Mouse (Mus musculus) limb, embryonic 14.5 days (tissue): ENCODE measurements around the gene Pygb. TPM values are rescaled to one million over a fixed set of nuclear protein-coding genes. Genes with fewer than 3 reads are reported as not detected.

ENCODE experiments used
- ATAC-seq: fragments of 200-750 bp; cut with Nextera tagmentation; 2 replicates; pipeline ENCODE4 v1.8.0; 2017; ENCODE audit warnings: low read depth, moderate number of reproducible peaks, moderate TSS enrichment; ENCODE audit not compliant: low FRiP score
- DNase-seq: peaks from one replicate; pipeline ENCODE4 v3.0.0-alpha.2; 2015; ENCODE audit warnings: low spot score
- H3K27ac ChIP-seq: fragments of 300-500 bp; sonication (generic); replicated peaks from 2 replicates; pipeline ENCODE4 v1.5.1; 2014; ENCODE audit warnings: low read depth, mild to moderate bottlenecking, low read length, moderate library complexity, mixed read lengths
- H3K27me3 ChIP-seq: fragments of 300-500 bp; sonication (generic); 2 replicates; pipeline ENCODE4 v1.6.1; 2014; ENCODE audit warnings: low read length, mixed read lengths; ENCODE audit not compliant: control insufficient read depth, insufficient read depth
- H3K36me3 ChIP-seq: fragments of 300-500 bp; sonication (generic); 2 replicates; pipeline ENCODE4 v1.6.1; 2014; ENCODE audit warnings: mild to moderate bottlenecking, low read length, moderate library complexity, mixed read lengths; ENCODE audit not compliant: control insufficient read depth, insufficient read depth
- H3K4me1 ChIP-seq: fragments of 300-500 bp; sonication (generic); 2 replicates; pipeline ENCODE4 v1.6.1; 2014; ENCODE audit warnings: antibody characterized with exemption, low read length, mixed read lengths; ENCODE audit not compliant: control insufficient read depth, insufficient read depth
- H3K4me2 ChIP-seq: fragments of 300-500 bp; sonication (generic); replicated peaks from 2 replicates; pipeline ENCODE4 v1.6.1; 2014; ENCODE audit warnings: low read depth, mild to moderate bottlenecking, low read length, moderate library complexity; ENCODE audit not compliant: severe bottlenecking
- H3K4me3 ChIP-seq: fragments of 300-500 bp; sonication (generic); replicated peaks from 2 replicates; pipeline ENCODE4 v1.5.1; 2014; ENCODE audit warnings: low read length
- H3K9ac ChIP-seq: fragments of 300-500 bp; sonication (generic); 2 replicates; pipeline ENCODE4 v1.6.1; 2014; ENCODE audit warnings: mild to moderate bottlenecking, low read depth, low read length, moderate library complexity; ENCODE audit not compliant: severe bottlenecking
- H3K9me3 ChIP-seq: fragments of 300-500 bp; sonication (generic); 2 replicates; pipeline ENCODE4 v1.6.1; 2016; ENCODE audit warnings: low read length; ENCODE audit not compliant: control insufficient read depth
- POLR2A ChIP-seq: fragments of 200-500 bp; IDR thresholded peaks from 2 replicates; pipeline ENCODE4 v1.8.0; 2012; ENCODE audit warnings: inconsistent platforms, mild to moderate bottlenecking, moderate library complexity, borderline replicate concordance; ENCODE audit not compliant: insufficient read depth, insufficient read length; ENCODE audit errors: extremely low read depth
- whole genome bisulfite sequencing: fragments of 180-500 bp; shearing (Covaris S2); extraction: QIAGEN DNeasy Blood & Tissue Kit; methylation state at CpG from one replicate; pipeline ENCODE4 v1.1.7; 2014; 5-methylcytosine and 5-hydroxymethylcytosine counted together
- polyA plus RNA-seq, 2 experiments: library from polyadenylated mRNA; depleted of rRNA in 1 of 2; stranded (reverse) in 1 of 2; unstranded in 1 of 2; fragments of >200 nt; fragmentation: Nextera tagmentation in 1 of 2; extraction: Ambion mirVana in 1 of 2; gene quantifications; 2 replicates each; pipeline versions ENCODE4 v1.2.1 to v1.2.3; 2012 to 2014

Pygb gene
- polyA plus RNA-seq, 2 experiments: 62.3 to 65.2 TPM

- Histone ChIP-seq H3K27me3 (no peaks in the 10 kb centered on the region), H3K27ac (no peak overlapping the region), H3K4me1 (no peaks in the 10 kb centered on the region), H3K9me3 (no peaks in the 10 kb centered on the region), H3K4me2 (no peak overlapping the region), H3K4me3 (no peak overlapping the region), H3K9ac (no peak overlapping the region), H3K36me3 (no peaks in the 10 kb centered on the region)
- no peak for TF ChIP-seq POLR2A
- no peak for ATAC-seq
- DNase-seq: no peak
Measured at GRCm38 (mm10) chr2:150855186-150855585, 68.7 kb downstream of the Pygb start.

DNA sequence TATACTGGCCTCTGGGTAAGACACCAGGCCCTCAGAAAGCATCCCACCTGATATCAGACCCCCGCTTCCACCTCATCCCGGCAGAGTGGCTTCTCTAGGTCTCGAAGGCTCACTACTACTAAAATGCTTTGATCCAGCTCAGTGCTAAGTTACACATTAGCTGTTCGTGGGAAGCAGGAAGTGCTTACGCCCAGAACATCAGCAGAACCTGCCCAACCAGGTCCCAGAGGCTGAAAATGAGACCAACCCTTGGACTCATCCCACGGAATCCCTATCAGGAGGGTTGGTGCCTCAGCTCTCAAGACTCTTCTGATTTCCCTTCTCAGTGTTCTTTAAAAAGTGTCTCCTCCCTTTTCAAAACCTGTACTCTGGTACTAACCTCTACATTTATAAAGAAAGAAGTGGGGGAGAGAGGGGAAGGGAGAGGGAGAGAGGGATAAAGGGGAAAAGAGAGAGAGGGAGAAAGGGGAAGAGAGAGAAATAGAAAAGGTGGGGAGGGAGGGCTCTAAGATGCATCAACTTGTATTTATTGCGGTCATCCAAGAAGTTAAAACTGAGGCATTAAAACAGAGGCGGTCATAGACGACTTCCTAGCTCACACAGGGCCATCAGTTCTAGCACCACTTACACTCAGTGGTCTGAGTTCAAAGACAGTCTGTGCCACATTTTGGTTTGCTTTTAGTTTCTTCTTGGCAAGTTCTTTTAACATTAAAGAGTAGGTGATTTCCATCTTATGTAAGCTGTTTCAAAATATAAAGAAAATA is 72.4 kb downstream of the Pygb start:
- Histone ChIP-seq H3K4me3 (no peak overlapping the region), H3K9me3 (no peaks in the 10 kb centered on the region), H3K27ac (no peak overlapping the region), H3K4me2 (no peak overlapping the region), H3K27me3 (no peaks in the 10 kb centered on the region), H3K36me3 (no peaks in the 10 kb centered on the region), H3K9ac (no peak overlapping the region), H3K4me1 (no peaks in the 10 kb centered on the region)
- DNase-seq (no peak), ATAC-seq (no peak)
- WGBS: 79% methylated on average over 9 of the region's 9 CpGs
- no peak for TF ChIP-seq POLR2A

GRCm38 (mm10) chr2:150859709-150860470 is 73.4 kb downstream of the Pygb start:
- 78% methylated on average over 11 of the region's 11 CpGs for WGBS
- no peak for TF ChIP-seq POLR2A
- DNase-seq: no peak

DNA sequence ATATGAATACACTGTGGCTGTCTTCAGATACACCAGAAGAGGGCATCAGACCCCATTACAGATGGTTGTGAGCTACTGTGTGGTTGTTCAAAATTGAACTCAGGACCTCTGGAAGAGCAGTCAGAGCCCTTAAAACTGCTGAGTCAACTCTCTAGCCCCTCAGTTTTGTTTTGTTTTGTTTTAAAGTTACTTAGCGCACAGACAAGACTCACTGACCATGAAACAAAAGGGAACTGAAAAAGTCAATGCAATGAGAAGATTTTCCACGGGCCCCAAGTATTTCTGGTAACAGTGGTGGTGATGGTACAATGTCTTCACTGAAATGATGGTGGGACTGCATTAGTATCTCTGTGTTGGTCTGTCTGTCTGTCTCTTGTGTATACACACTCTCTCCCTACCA is 74.6 kb downstream of the Pygb start:
- Histone ChIP-seq H3K9ac (no peak overlapping the region), H3K27me3 (no peaks in the 10 kb centered on the region), H3K27ac (no peak overlapping the region), H3K36me3 (no peaks in the 10 kb centered on the region), H3K9me3 (no peaks in the 10 kb centered on the region), H3K4me2 (no peak overlapping the region), H3K4me3 (no peak overlapping the region), H3K4me1 (no peaks in the 10 kb centered on the region)
- 92% methylated on average over 2 of the region's 2 CpGs for WGBS
- DNase-seq (no peak), ATAC-seq (no peak)
- TF ChIP-seq POLR2A: no peak

More at GRCm38 (mm10) chr2:150859709-150860470, 73.4 kb downstream of the Pygb start:
- Histone ChIP-seq H3K36me3 (no peaks in the 10 kb centered on the region), H3K9me3 (no peaks in the 10 kb centered on the region), H3K27me3 (no peaks in the 10 kb centered on the region), H3K27ac (no peak overlapping the region), H3K4me3 (no peak overlapping the region), H3K4me1 (no peaks in the 10 kb centered on the region), H3K4me2 (no peak overlapping the region), H3K9ac (no peak overlapping the region)
- ATAC-seq: no peak

GRCm38 (mm10) chr2:150867021-150867420 is 80.5 kb downstream of the Pygb start:
- TF ChIP-seq POLR2A: no peak
- ATAC-seq (no peak), DNase-seq (no peak)
- WGBS: 93% methylated on average over 2 of the region's 2 CpGs
- Histone ChIP-seq H3K27ac (no peak overlapping the region), H3K9me3 (no peaks in the 10 kb centered on the region), H3K9ac (no peak overlapping the region), H3K4me3 (no peak overlapping the region), H3K36me3 (no peaks in the 10 kb centered on the region), H3K27me3 (no peaks in the 10 kb centered on the region), H3K4me1 (no peaks in the 10 kb centered on the region), H3K4me2 (no peak overlapping the region)
